Mouse (Mus musculus): ENCODE data around the gene Nme1. TPM values are rescaled to one million over a fixed set of nuclear protein-coding genes. Genes with fewer than 3 reads are reported as not detected.
A peak's percentile ranks its signal among the peaks of the same experiment; 100 is the strongest.
"Not testable (repeated sequence)": the region's sequence is repeated elsewhere in the genome, so short reads cannot be mapped to it uniquely, and the experiment has no call there.

The Nme1 gene
- total RNA-seq, 2 experiments from 2014 or later: 120 to 124 TPM

- intact Hi-C loops (cut with DNase I): loop anchor here (5.0 kb wide), 1 partner anchor 118 kb away; no protein-coding TSS in a partner anchor
- no peak for DNase-seq (ENCODE audit: extremely low spot score in 1 of 2, low spot score in 2 of 2)
These were observed 850 bp upstream of the Nme1 start for GRCm38 (mm10) chr11:93969171-93969570.

- intact Hi-C loops (cut with DNase I): loop anchor here (5.0 kb wide), 1 partner anchor 119 kb away; no protein-coding TSS in a partner anchor
These were observed 467 bp upstream of the Nme1 start for GRCm38 (mm10) chr11:93968848-93969128.

GRCm38 (mm10) chr11:93967381-93967780, 940 bp downstream of the Nme1 start:
- DNase-seq (ENCODE audit: extremely low spot score in 1 of 2, low spot score in 2 of 2): no peak
- intact Hi-C loops (cut with DNase I): loop anchor here (5.0 kb wide), 1 partner anchor 120 kb away; no protein-coding TSS in a partner anchor

More at GRCm38 (mm10) chr11:93968848-93969128, 467 bp upstream of the Nme1 start:
- DNase-seq (ENCODE audit: extremely low spot score in 1 of 2, low spot score in 2 of 2): no peak

- DNase-seq (ENCODE audit: extremely low spot score in 1 of 2, low spot score in 2 of 2): no peak
- intact Hi-C loops (cut with DNase I): loop anchor here (5.0 kb wide), 1 partner anchor 122 kb away; no protein-coding TSS in a partner anchor
These were observed 2.9 kb downstream of the Nme1 start for GRCm38 (mm10) chr11:93965391-93965790.

- DNase-seq (ENCODE audit: extremely low spot score in 1 of 2, low spot score in 2 of 2): no peak
- intact Hi-C loops (cut with DNase I): no loop called here
These were observed 5.3 kb downstream of the Nme1 start for GRCm38 (mm10) chr11:93963013-93963412.

- DNase-seq (ENCODE audit: extremely low spot score in 1 of 2, low spot score in 2 of 2): no peak
- intact Hi-C loops (cut with DNase I): no loop called here
These were observed 6.8 kb downstream of the Nme1 start for GRCm38 (mm10) chr11:93961482-93961881.

- no peak for DNase-seq (ENCODE audit: extremely low spot score in 1 of 2, low spot score in 2 of 2)
- intact Hi-C loops (cut with DNase I): no loop called here
These were observed 10.6 kb downstream of the Nme1 start for GRCm38 (mm10) chr11:93957746-93958145.

- intact Hi-C loops (cut with DNase I): no loop called here
- DNase-seq (ENCODE audit: extremely low spot score in 1 of 2, low spot score in 2 of 2): no peak
These were observed 11.2 kb downstream of the Nme1 start for GRCm38 (mm10) chr11:93957031-93957555.

- intact Hi-C loops (cut with DNase I): no loop called here
- DNase-seq (ENCODE audit: extremely low spot score in 1 of 2, low spot score in 2 of 2): no peak
These were observed 12.2 kb downstream of the Nme1 start, which contains the start of gene Nme2 for GRCm38 (mm10) chr11:93956159-93956558. Gene Nme2 (minus strand): TSS chr11:93956259.

- intact Hi-C loops (cut with DNase I): no loop called here
These were observed 12.8 kb downstream of the Nme1 start for GRCm38 (mm10) chr11:93955256-93956150.

GRCm38 (mm10) chr11:93954738-93955255, 13.5 kb downstream of the Nme1 start:
- intact Hi-C loops (cut with DNase I): no loop called here
- no peak for DNase-seq (ENCODE audit: extremely low spot score in 1 of 2, low spot score in 2 of 2)

More at GRCm38 (mm10) chr11:93955256-93956150, 12.8 kb downstream of the Nme1 start:
- peak; percentile 87 to 97 for DNase-seq (ENCODE audit: extremely low spot score in 1 of 2, low spot score in 2 of 2)

GRCm38 (mm10) chr11:93952376-93952775, 15.9 kb downstream of the Nme1 start:
- intact Hi-C loops (cut with DNase I): no loop called here
- DNase-seq (ENCODE audit: extremely low spot score in 1 of 2, low spot score in 2 of 2): no peak

- DNase-seq (ENCODE audit: extremely low spot score in 1 of 2, low spot score in 2 of 2): no peak
- intact Hi-C loops (cut with DNase I): no loop called here
These were observed 18.3 kb downstream of the Nme1 start for GRCm38 (mm10) chr11:93950045-93950444.

- DNase-seq (ENCODE audit: extremely low spot score in 1 of 2, low spot score in 2 of 2): no peak
- intact Hi-C loops (cut with DNase I): no loop called here
These were observed 19.3 kb downstream of the Nme1 start for GRCm38 (mm10) chr11:93948887-93949567.

GRCm38 (mm10) chr11:93944986-93945385, 23.3 kb downstream of the Nme1 start:
- DNase-seq (ENCODE audit: extremely low spot score in 1 of 2, low spot score in 2 of 2): no peak

GRCm38 (mm10) chr11:93940906-93941305, 27.4 kb downstream of the Nme1 start:
- DNase-seq (ENCODE audit: extremely low spot score in 1 of 2, low spot score in 2 of 2): no peak

More at GRCm38 (mm10) chr11:93944986-93945385, 23.3 kb downstream of the Nme1 start:
- intact Hi-C loops (cut with DNase I): no loop called here

GRCm38 (mm10) chr11:93929106-93929505, 39.2 kb downstream of the Nme1 start:
- no peak for DNase-seq (ENCODE audit: extremely low spot score in 1 of 2, low spot score in 2 of 2)
- intact Hi-C loops (cut with DNase I): no loop called here

More at GRCm38 (mm10) chr11:93940906-93941305, 27.4 kb downstream of the Nme1 start:
- intact Hi-C loops (cut with DNase I): no loop called here

- DNase-seq (ENCODE audit: extremely low spot score in 1 of 2, low spot score in 2 of 2); intact Hi-C loops (cut with DNase I): not testable (repeated sequence)
These were observed 53.3 kb downstream of the Nme1 start for GRCm38 (mm10) chr11:93915019-93915418.

- intact Hi-C loops (cut with DNase I): loop anchor here (5.0 kb wide), 1 partner anchor 34 kb away; no protein-coding TSS in a partner anchor
These were observed 56.7 kb downstream of the Nme1 start for GRCm38 (mm10) chr11:93911603-93912002.

More at GRCm38 (mm10) chr11:93911603-93912002, 56.7 kb downstream of the Nme1 start:
- no peak for DNase-seq (ENCODE audit: extremely low spot score in 1 of 2, low spot score in 2 of 2)
